16 mouse cellular contexts compared by ENCODE assay signal in genomic region chr7:36224416-36224815, GRCm38 (mm10).
"Had no signal": no experiment of that assay in that cellular context is flagged by ENCODE, and none has a peak within 500 bp of the region (broad histone marks: within the 10 kb centered on the region; RNA-seq: fewer than 3 reads in every experiment).

No protein-coding gene starts in this region.

- H3K4me2 ChIP-seq: neural tube, embryonic 13.5 days; neural tube, embryonic 15.5 days; stomach, embryonic 15.5 days had no signal

- DNase-seq: retina, postnatal 1 day; right cerebral cortex, adult 18-20 months; right cerebral cortex, postnatal 14 days; right cerebral cortex, postnatal 25 days; right cerebral cortex, postnatal 4 days; spleen, adult 18-20 months; thymus, adult 18-20 months; thymus, adult 2 months; thymus, postnatal 14 days; thymus, postnatal 25 days; thymus, postnatal 36 days; thymus, postnatal 4 days had no signal

- H3K36me3 ChIP-seq: neural tube, embryonic 13.5 days; neural tube, embryonic 15.5 days; stomach, embryonic 15.5 days had no signal

- H3K4me1 ChIP-seq: neural tube, embryonic 13.5 days; neural tube, embryonic 15.5 days; stomach, embryonic 15.5 days had no signal

- H3K9ac ChIP-seq: neural tube, embryonic 13.5 days; neural tube, embryonic 15.5 days; stomach, embryonic 15.5 days had no signal

- H3K4me3 ChIP-seq: neural tube, embryonic 13.5 days; neural tube, embryonic 15.5 days; stomach, embryonic 15.5 days had no signal

- H3K27me3 ChIP-seq: neural tube, embryonic 13.5 days; neural tube, embryonic 15.5 days; stomach, embryonic 15.5 days had no signal

- H3K9me3 ChIP-seq: neural tube, embryonic 13.5 days; neural tube, embryonic 15.5 days; stomach, embryonic 15.5 days had no signal

- H3K27ac ChIP-seq: neural tube, embryonic 13.5 days; neural tube, embryonic 15.5 days; stomach, embryonic 15.5 days; stomach, postnatal 0 days had no signal
